Mouse (Mus musculus): Measurements from ENCODE around the gene Gm20503.

DNA sequence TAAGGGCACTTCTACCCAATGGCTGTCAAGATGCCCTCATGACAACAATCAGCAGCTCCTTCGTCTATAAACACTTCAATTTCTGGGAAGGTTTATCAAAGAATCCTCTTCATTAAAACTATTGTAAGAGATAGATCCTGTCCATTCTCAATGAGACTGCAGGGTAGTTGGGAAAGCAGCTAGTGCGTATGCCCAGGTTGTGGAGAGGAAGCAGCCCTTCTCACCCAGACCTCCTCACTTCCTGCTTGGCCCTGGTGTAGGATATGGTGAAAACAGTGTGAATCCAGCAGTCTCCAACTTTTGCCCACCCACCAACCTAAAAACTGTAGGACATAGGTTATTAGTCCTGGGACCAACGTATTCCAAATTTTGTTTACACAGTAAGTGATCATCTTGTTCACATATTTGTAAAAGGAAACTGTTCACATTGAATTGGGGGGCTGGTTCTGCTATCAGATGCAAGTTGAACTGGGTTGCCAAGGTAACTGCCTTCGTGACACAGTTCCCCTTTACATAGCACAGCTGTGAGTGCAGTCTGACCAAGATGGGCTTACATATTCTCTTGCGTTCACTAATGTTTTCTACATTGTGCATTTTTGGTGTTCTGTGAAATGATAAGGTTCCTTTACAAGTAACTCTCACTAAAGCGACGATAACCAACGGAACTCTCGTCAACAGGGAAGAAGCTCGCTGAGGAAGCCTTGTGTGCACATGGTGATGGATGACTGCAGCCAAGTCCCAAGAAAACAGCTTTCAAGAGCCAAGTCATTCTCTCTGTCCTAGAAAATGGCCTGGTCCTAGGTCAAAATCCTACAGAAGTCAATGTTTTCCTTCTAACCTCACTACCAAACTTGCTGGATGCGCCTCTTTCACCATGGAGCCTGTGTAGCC lies 37.6 kb downstream of the Gm20503 start:
- TF ChIP-seq CTCF (IDR thresholded peaks at IDR 0.05), result no peak
- no peak for TF ChIP-seq EP300 (IDR thresholded peaks at IDR 0.05)
